Mouse (Mus musculus) liver, embryonic 14.5 days (tissue): ENCODE measurements at regions not wholly inside any gene's neighbourhood (a gene's known extent, or its start where the extent isn't known, plus 50 kb on each side); places are given as distances from the start of the nearest gene placed in this dataset.

Experiments
- CTCF ChIP-seq: IDR thresholded peaks from 2 replicates; pipeline ENCODE4 v1.5.1; 2016; ENCODE audit warnings: antibody characterized with exemption, low read depth, control low read depth
- EP300 ChIP-seq: IDR thresholded peaks from 2 replicates; pipeline ENCODE4 v1.6.1; 2016; ENCODE audit warnings: antibody characterized with exemption, low read depth

- TF ChIP-seq CTCF (no peak), EP300 (no peak)
Measured at GRCm38 (mm10) chr1:81745024-81745960, 487.6 kb upstream of the Gm9747 start.
